Mouse (Mus musculus): ENCODE measurements around the gene Itga3. TPM values are rescaled to one million over a fixed set of nuclear protein-coding genes. Genes with fewer than 3 reads are reported as not detected.

The Itga3 gene
- polyA plus RNA-seq, 1 experiment, result 0.01 TPM

DNA sequence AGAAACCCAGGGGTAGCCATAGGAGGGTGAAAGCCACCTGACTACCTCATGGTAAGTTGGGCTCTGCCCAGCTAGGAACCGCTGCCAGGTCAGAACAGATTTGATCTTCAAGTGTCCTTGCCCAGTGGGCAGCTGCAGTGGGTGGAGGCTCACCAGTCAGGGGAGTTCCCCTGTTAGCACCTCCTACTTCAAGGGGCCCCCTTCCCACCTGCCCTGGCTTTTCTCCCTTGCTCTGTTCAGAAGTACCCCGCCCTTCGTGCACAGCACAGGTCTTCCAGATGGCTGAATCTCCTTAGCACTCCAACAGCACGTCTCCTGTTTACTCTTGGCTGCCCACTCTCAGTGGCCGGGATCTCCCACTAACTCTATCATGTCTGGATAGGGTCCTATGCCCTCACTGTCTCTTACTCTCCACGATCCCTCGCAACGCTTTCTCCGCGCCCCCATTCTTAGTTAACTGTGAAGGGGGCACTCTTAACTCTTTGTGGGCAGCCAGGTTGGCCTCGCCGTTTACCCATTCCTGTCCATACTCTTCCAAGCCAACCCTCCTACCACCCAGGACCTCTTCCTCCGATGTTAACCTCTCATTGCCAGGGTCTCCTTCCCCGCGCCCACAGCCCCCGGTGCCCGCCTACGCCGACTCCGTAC is 36.0 kb downstream of the Itga3 start:
- peaks cover 38% of the 10 kb centered on the region for H3K36me3 ChIP-seq (ENCODE audit: control insufficient read depth)
- no peaks in the 10 kb centered on the region for H3K27me3 ChIP-seq (ENCODE audit: control insufficient read depth)
- peaks cover 44% of the 10 kb centered on the region for H3K4me1 ChIP-seq (ENCODE audit: control insufficient read depth)
- peak overlapping the region; percentile 87 for H3K4me3 ChIP-seq (replicated peaks)
- no peaks in the 10 kb centered on the region for H3K9me3 ChIP-seq (ENCODE audit: control insufficient read depth, low read length)
- TF ChIP-seq TAL1 (IDR thresholded peaks at IDR 0.05; ENCODE audit: low read length) (no peak), GATA1 (IDR thresholded peaks at IDR 0.05; ENCODE audit: low read length) (no peak)

DNA sequence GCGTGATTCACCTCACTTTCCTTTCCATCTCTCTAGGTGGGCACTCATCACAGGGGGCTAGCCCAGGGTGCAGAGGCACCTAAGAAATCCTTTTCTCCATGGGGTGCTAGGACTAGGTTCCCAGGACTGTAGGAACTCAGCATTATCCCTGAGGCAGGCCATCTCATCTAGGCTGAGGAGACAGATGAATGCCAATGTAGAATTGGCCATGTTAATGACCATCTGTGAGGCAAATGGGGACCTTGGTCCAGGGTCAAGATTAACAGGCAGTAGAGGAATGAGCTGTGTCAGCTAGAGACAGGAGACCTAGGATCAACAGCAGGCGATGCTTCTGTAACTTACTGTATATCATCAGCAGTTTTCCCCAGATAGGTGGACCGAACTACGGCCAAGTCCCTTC is 36.8 kb downstream of the Itga3 start:
- peaks cover 47% of the 10 kb centered on the region for H3K4me1 ChIP-seq (ENCODE audit: control insufficient read depth)
- H3K9me3 ChIP-seq (ENCODE audit: control insufficient read depth, low read length), result no peaks in the 10 kb centered on the region
- TF ChIP-seq GATA1 (IDR thresholded peaks at IDR 0.05; ENCODE audit: low read length) (no peak), TAL1 (IDR thresholded peaks at IDR 0.05; ENCODE audit: low read length) (no peak)
- peak overlapping the region; percentile 87 for H3K4me3 ChIP-seq (replicated peaks)
- peaks cover 42% of the 10 kb centered on the region for H3K36me3 ChIP-seq (ENCODE audit: control insufficient read depth)
- H3K27me3 ChIP-seq (ENCODE audit: control insufficient read depth), result no peaks in the 10 kb centered on the region

DNA sequence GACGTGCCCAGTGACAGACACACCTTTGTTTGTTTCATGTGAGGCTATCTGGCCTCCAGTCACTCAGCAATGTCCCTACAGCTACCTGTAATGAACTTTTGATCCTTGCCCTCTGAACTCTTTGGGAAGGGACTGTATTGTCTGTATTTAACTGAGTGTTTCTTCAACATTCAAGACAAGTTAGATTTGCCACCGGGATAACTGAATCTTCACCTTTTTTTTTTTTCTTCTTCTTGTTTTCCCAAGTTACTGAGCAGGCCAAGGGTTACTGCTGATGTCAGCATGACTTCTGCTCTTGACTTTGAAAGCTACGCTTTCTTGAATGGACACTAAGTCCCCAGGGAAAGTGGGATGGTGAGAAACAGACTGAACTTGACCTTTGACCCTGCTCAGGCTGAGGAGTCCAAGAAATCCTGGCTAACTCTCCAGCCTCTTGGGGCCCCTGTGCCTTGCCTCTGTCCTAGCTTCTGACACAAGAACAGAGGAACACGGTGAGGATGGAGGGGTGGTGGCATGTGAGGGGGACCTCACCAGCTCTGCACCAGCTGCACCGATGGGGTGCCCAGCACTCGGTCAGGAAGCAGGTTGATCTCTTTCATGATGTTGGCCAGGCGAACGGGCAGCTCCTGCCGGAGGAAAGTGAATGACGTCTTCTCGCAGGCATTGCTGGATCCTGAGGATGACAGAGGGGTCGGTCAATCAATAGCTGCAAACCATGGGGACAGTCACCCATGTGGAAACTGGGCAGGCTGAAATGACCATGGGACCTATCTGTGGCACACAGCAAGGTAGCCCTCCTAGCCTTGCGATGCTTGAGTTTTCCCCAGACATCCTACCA is 37.6 kb downstream of the Itga3 start:
- Histone ChIP-seq H3K36me3 (ENCODE audit: control insufficient read depth) (peaks cover 42% of the 10 kb centered on the region), H3K4me1 (ENCODE audit: control insufficient read depth) (peaks cover 47% of the 10 kb centered on the region), H3K9me3 (ENCODE audit: control insufficient read depth, low read length) (no peaks in the 10 kb centered on the region), H3K27me3 (ENCODE audit: control insufficient read depth) (no peaks in the 10 kb centered on the region), H3K4me3 (replicated peaks) (no peak overlapping the region)
- TF ChIP-seq TAL1 (IDR thresholded peaks at IDR 0.05; ENCODE audit: low read length) (no peak), GATA1 (IDR thresholded peaks at IDR 0.05; ENCODE audit: low read length) (no peak)

DNA sequence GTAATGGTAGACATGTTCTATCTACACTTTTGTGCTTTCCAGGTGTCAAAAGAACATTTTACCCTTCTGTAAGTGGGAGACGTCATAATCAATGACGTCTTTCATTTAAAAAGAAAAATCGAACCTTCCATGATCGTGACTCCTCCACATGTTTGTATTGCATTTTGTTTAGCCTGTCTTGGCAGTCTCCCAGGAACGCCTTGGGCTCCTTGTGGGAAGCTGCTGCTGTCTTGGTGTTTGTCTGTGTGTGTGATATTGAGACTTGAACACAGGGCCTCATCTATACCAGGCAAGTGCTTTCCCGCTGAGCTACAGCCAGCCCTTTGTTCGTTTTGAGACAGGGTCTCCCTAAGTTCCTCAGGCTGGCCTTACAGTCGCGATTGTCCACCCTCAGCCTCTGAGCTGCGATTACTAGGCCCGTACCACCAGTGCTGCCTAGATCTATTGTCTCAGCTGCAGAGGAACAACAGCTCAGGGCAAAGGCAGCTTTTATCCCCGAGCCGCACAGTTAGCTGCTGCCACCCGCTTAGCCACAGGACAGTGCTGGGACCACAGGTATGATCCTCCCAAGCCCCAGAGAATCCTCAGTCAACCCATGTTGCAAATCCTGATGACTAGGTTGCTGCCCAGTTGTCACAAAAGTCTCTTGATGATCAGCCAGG is 38.3 kb downstream of the Itga3 start:
- TF ChIP-seq TAL1 (IDR thresholded peaks at IDR 0.05; ENCODE audit: low read length) (no peak), GATA1 (IDR thresholded peaks at IDR 0.05; ENCODE audit: low read length) (no peak)
- Histone ChIP-seq H3K4me3 (replicated peaks) (no peak overlapping the region), H3K9me3 (ENCODE audit: control insufficient read depth, low read length) (no peaks in the 10 kb centered on the region), H3K36me3 (ENCODE audit: control insufficient read depth) (peaks cover 42% of the 10 kb centered on the region), H3K4me1 (ENCODE audit: control insufficient read depth) (peaks cover 51% of the 10 kb centered on the region), H3K27me3 (ENCODE audit: control insufficient read depth) (no peaks in the 10 kb centered on the region)

DNA sequence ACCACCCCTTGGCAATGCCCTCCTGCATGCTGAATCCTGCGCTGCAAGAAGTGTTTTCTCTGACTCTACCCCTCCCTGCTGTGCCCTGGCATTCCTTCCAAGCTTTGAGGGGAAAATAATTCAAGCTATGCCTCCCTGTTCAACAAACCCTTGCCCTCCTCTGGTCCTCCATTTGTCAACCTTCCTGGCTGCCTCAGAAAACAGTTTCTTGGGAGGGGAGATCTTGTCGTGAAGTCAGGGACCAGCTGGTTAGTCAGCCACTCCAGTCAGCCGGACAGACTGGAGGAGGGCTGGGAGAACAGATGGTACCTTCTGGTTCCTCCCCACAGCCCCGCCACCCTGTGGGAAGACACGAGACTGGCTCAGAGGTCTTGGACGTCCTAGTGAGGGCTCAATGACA is 39.3 kb downstream of the Itga3 start:
- H3K36me3 ChIP-seq (ENCODE audit: control insufficient read depth), result peaks cover 42% of the 10 kb centered on the region
- no peak overlapping the region for H3K4me3 ChIP-seq (replicated peaks)
- no peaks in the 10 kb centered on the region for H3K9me3 ChIP-seq (ENCODE audit: control insufficient read depth, low read length)
- H3K27me3 ChIP-seq (ENCODE audit: control insufficient read depth), result no peaks in the 10 kb centered on the region
- no peak for TF ChIP-seq GATA1 (IDR thresholded peaks at IDR 0.05; ENCODE audit: low read length)
- no peak for TF ChIP-seq TAL1 (IDR thresholded peaks at IDR 0.05; ENCODE audit: low read length)
- H3K4me1 ChIP-seq (ENCODE audit: control insufficient read depth), result peaks cover 50% of the 10 kb centered on the region

DNA sequence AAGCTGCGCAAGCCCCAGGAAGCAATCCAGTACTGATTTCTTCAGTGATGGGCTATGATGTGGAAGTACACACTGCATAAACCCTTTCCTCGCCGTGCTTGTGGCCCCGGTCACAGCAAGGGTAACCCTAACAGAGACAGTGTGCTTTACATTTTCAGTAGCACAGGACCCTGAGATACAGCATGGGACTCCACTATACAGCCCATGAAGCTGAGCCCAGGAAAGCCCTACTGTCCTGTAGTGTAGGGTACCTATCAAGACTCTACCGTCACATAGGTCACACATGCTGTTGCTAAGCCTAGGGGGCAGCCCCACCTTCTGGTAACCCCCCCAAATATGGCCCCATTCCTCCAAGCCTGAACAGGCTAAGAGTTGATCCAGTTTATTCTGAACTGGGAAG is 40.1 kb downstream of the Itga3 start:
- no peaks in the 10 kb centered on the region for H3K9me3 ChIP-seq (ENCODE audit: control insufficient read depth, low read length)
- no peak overlapping the region for H3K4me3 ChIP-seq (replicated peaks)
- no peaks in the 10 kb centered on the region for H3K27me3 ChIP-seq (ENCODE audit: control insufficient read depth)
- H3K36me3 ChIP-seq (ENCODE audit: control insufficient read depth), result peaks cover 47% of the 10 kb centered on the region
- peaks cover 42% of the 10 kb centered on the region for H3K4me1 ChIP-seq (ENCODE audit: control insufficient read depth)
- TF ChIP-seq GATA1 (IDR thresholded peaks at IDR 0.05; ENCODE audit: low read length) (no peak), TAL1 (IDR thresholded peaks at IDR 0.05; ENCODE audit: low read length) (no peak)

DNA sequence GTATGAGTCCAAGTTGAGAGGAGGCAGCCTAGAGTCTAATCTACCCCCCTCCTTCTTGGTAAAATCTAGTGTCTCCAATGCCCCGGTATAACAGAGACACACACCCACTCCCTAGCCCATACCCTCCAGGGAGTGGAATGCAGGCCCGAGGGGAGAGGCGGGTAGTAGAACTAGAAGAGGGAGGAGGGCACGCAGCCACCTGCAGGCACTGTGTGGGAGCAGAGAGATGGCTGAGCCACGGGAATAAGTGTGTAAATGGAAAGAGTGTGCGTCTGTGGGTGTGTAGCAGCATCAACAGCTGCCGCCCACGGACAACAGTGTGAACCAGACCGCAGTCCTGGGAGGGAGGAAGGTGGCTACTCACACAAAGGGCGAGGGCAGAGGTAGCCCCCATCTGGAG is 41.7 kb downstream of the Itga3 start:
- no peak overlapping the region for H3K4me3 ChIP-seq (replicated peaks)
- peaks cover 48% of the 10 kb centered on the region for H3K36me3 ChIP-seq (ENCODE audit: control insufficient read depth)
- TF ChIP-seq GATA1 (IDR thresholded peaks at IDR 0.05; ENCODE audit: low read length) (no peak), TAL1 (IDR thresholded peaks at IDR 0.05; ENCODE audit: low read length) (no peak)
- H3K4me1 ChIP-seq (ENCODE audit: control insufficient read depth), result peaks cover 27% of the 10 kb centered on the region
- H3K27me3 ChIP-seq (ENCODE audit: control insufficient read depth), result no peaks in the 10 kb centered on the region
- H3K9me3 ChIP-seq (ENCODE audit: control insufficient read depth, low read length), result no peaks in the 10 kb centered on the region

DNA sequence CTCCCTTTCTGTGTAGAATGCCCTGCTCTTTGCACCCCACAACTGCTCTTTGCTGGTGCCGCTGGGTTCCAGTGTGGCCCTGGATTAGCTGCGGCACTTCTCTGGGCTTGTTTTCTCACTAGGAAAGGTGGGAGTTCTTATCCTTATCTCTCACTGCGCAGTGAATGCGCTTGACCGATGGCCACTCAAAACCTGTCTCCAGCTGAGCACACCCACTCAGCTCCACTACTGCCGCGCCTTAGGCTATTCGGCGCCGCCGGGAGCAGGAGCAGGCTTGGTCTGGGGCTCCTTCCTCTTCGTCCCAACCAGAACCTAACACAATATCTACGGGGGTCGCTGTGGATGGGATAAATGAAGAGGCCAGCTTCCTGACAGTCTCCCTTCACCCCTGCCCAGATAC is 43.0 kb downstream of the Itga3 start:
- peaks cover 18% of the 10 kb centered on the region for H3K4me1 ChIP-seq (ENCODE audit: control insufficient read depth)
- no peaks in the 10 kb centered on the region for H3K9me3 ChIP-seq (ENCODE audit: control insufficient read depth, low read length)
- H3K36me3 ChIP-seq (ENCODE audit: control insufficient read depth), result peaks cover 51% of the 10 kb centered on the region
- H3K27me3 ChIP-seq (ENCODE audit: control insufficient read depth), result no peaks in the 10 kb centered on the region
- H3K4me3 ChIP-seq (replicated peaks), result no peak overlapping the region
- TF ChIP-seq TAL1 (IDR thresholded peaks at IDR 0.05; ENCODE audit: low read length) (no peak), GATA1 (IDR thresholded peaks at IDR 0.05; ENCODE audit: low read length) (no peak)

DNA sequence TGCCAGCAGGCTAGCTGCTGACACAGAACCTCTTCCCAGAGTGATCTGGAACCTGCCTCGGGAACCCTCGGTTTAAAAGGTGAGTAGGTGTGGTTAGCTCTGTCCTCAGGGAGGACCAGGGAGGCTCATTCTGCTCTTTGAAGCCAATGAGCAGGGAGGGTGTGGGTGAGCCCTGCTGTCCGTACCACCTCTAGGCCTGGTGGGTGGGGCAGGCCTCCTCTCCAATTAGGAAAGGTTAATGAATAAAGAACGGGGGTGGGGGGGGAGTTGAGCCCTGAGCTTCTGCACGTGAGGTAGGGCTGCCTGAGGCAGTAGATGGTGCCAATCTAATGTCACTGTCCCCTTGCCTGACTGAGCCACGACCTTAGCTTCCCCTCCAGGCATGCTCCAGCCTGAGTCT is 43.7 kb downstream of the Itga3 start:
- H3K4me1 ChIP-seq (ENCODE audit: control insufficient read depth), result peaks cover 15% of the 10 kb centered on the region
- H3K4me3 ChIP-seq (replicated peaks), result no peak overlapping the region
- peaks cover 47% of the 10 kb centered on the region for H3K36me3 ChIP-seq (ENCODE audit: control insufficient read depth)
- TF ChIP-seq GATA1 (IDR thresholded peaks at IDR 0.05; ENCODE audit: low read length), result no peak
- TF ChIP-seq TAL1 (IDR thresholded peaks at IDR 0.05; ENCODE audit: low read length), result no peak
- H3K27me3 ChIP-seq (ENCODE audit: control insufficient read depth), result no peaks in the 10 kb centered on the region
- H3K9me3 ChIP-seq (ENCODE audit: control insufficient read depth, low read length), result no peaks in the 10 kb centered on the region
